Mouse (Mus musculus): ENCODE data around the gene Olfr1474. TPM values are rescaled to one million over a fixed set of nuclear protein-coding genes. Genes with fewer than 3 reads are reported as not detected.

Olfr1474 gene
- polyA plus RNA-seq (2012; rRNA removed; ENCODE audit: low replicate concordance), result not detected in 2 replicates

GRCm38 (mm10) chr19:13469265-13469664, at the start of gene Olfr1474:
Olfr1474 (plus strand) TSS chr19:13469565.

GRCm38 (mm10) chr19:13443109-13443508, 26.3 kb upstream of the Olfr1474 start, which contains the start of gene Olfr1471:
Olfr1471 (plus strand) TSS chr19:13443409.

GRCm38 (mm10) chr19:13455986-13456385, 13.4 kb upstream of the Olfr1474 start, which contains the start of gene Olfr1472:
Olfr1472 (minus strand) TSS chr19:13456086.

GRCm38 (mm10) chr19:13480096-13480495, 10.7 kb downstream of the Olfr1474 start, which contains the start of gene Olfr1475:
Olfr1475 (minus strand) TSS chr19:13480196.

GRCm38 (mm10) chr19:13500246-13500645, 30.9 kb downstream of the Olfr1474 start, which contains the start of gene Olfr1477:
Olfr1477 (plus strand) TSS chr19:13500546.

Other genes with a start within 250 kb of the Olfr1474 start
- not detected in 2 replicates for gene Olfr1463, start 238.2 kb upstream of the Olfr1474 start, polyA plus RNA-seq (2012; rRNA removed; ENCODE audit: low replicate concordance)
- not detected in 2 replicates for gene Olfr1465, start 154.0 kb upstream of the Olfr1474 start, polyA plus RNA-seq (2012; rRNA removed; ENCODE audit: low replicate concordance)
- not detected in 2 replicates for gene Olfr1466, start 130.7 kb upstream of the Olfr1474 start, polyA plus RNA-seq (2012; rRNA removed; ENCODE audit: low replicate concordance)
- not detected in 2 replicates for gene Olfr1467, start 107.3 kb upstream of the Olfr1474 start, polyA plus RNA-seq (2012; rRNA removed; ENCODE audit: low replicate concordance)
- gene Olfr1469, start 61.7 kb upstream of the Olfr1474 start, polyA plus RNA-seq (2012; rRNA removed; ENCODE audit: low replicate concordance), result not detected in 2 replicates
- not detected in 2 replicates for gene Olfr1471, start 26.2 kb upstream of the Olfr1474 start, polyA plus RNA-seq (2012; rRNA removed; ENCODE audit: low replicate concordance)
- not detected in 2 replicates for gene Olfr1472, start 13.5 kb upstream of the Olfr1474 start, polyA plus RNA-seq (2012; rRNA removed; ENCODE audit: low replicate concordance)
- gene Olfr1475, start 10.6 kb downstream of the Olfr1474 start, polyA plus RNA-seq (2012; rRNA removed; ENCODE audit: low replicate concordance), result not detected in 2 replicates
- not detected in 2 replicates for gene Olfr1477, start 31.0 kb downstream of the Olfr1474 start, polyA plus RNA-seq (2012; rRNA removed; ENCODE audit: low replicate concordance)
- gene Olfr1480, start 58.3 kb downstream of the Olfr1474 start, polyA plus RNA-seq (2012; rRNA removed; ENCODE audit: low replicate concordance), result not detected in 2 replicates
- not detected in 2 replicates for gene Olfr1484, start 113.9 kb downstream of the Olfr1474 start, polyA plus RNA-seq (2012; rRNA removed; ENCODE audit: low replicate concordance)
- gene Olfr1487, start 147.8 kb downstream of the Olfr1474 start, polyA plus RNA-seq (2012; rRNA removed; ENCODE audit: low replicate concordance), result not detected in 2 replicates
- gene Olfr1489, start 162.1 kb downstream of the Olfr1474 start, polyA plus RNA-seq (2012; rRNA removed; ENCODE audit: low replicate concordance), result not detected in 2 replicates
- gene Olfr1490, start 181.5 kb downstream of the Olfr1474 start, polyA plus RNA-seq (2012; rRNA removed; ENCODE audit: low replicate concordance), result not detected in 2 replicates
- not detected in 2 replicates for gene Olfr1491, start 227.7 kb downstream of the Olfr1474 start, polyA plus RNA-seq (2012; rRNA removed; ENCODE audit: low replicate concordance)